Mouse (Mus musculus) cerebellum, adult 2 months (tissue): ENCODE measurements at regions not wholly inside any gene's neighbourhood (a gene's known extent, or its start where the extent isn't known, plus 50 kb on each side); places are given as distances from the start of the nearest gene placed in this dataset.

Experiments used
- CTCF ChIP-seq: fragments of 200-500 bp; IDR thresholded peaks from 2 replicates; pipeline ENCODE4 v1.5.1; 2011; ENCODE audit warnings: low read depth, mild to moderate bottlenecking, control low read depth, low read length, moderate library complexity, borderline replicate concordance; ENCODE audit not compliant: insufficient read depth
- POLR2A ChIP-seq: fragments of 200-500 bp; IDR thresholded peaks from 2 replicates; pipeline ENCODE4 v1.6.1; 2011; ENCODE audit warnings: low read length, control low read depth, borderline replicate concordance; ENCODE audit not compliant: insufficient read depth

- no peak for TF ChIP-seq CTCF
- no peak for TF ChIP-seq POLR2A
These were observed 61.6 kb upstream of the Hdhd5 start for GRCm38 (mm10) chr6:120592705-120593104.
